Mouse (Mus musculus) midbrain, embryonic 11.5 days (tissue): ENCODE data around the gene Gng12. TPM values are rescaled to one million over a fixed set of nuclear protein-coding genes. Genes with fewer than 3 reads are reported as not detected.
"Not testable (repeated sequence)": the region's sequence is repeated elsewhere in the genome, so short reads cannot be mapped to it uniquely, and the experiment has no call there.

Experiments used
- ATAC-seq: fragments of 200-750 bp; cut with Nextera tagmentation; 2 replicates; pipeline ENCODE4 v1.8.0; 2017; ENCODE audit warnings: moderate TSS enrichment, moderate library complexity; ENCODE audit not compliant: low FRiP score
- DNase-seq: peaks from one replicate; pipeline ENCODE4 v3.0.0; 2015; ENCODE audit warnings: low spot score; ENCODE audit errors: missing footprints
- H3K27ac ChIP-seq: fragments of 300-500 bp; sonication (generic); 2 replicates; pipeline ENCODE4 v1.5.1; 2014; ENCODE audit warnings: low read depth, low read length
- H3K27me3 ChIP-seq: fragments of 300-500 bp; sonication (generic); 2 replicates; pipeline ENCODE4 v1.6.1; 2014; ENCODE audit warnings: mild to moderate bottlenecking, low read length, moderate library complexity, mixed read lengths; ENCODE audit not compliant: control insufficient read depth, insufficient read depth
- H3K36me3 ChIP-seq: fragments of 300-500 bp; sonication (generic); 2 replicates; pipeline ENCODE4 v1.6.1; 2014; ENCODE audit warnings: mild to moderate bottlenecking, low read length, moderate library complexity, mixed read lengths; ENCODE audit not compliant: control insufficient read depth, insufficient read depth
- H3K4me1 ChIP-seq: fragments of 300-500 bp; sonication (generic); 2 replicates; pipeline ENCODE4 v1.6.1; 2014; ENCODE audit warnings: low read length; ENCODE audit not compliant: control insufficient read depth, insufficient read depth
- H3K4me2 ChIP-seq: fragments of 300-500 bp; sonication (generic); 2 replicates; pipeline ENCODE4 v1.6.1; 2014; ENCODE audit warnings: mild to moderate bottlenecking, moderate library complexity
- H3K4me3 ChIP-seq: fragments of 300-500 bp; sonication (generic); 2 replicates; pipeline ENCODE4 v1.5.1; 2014; ENCODE audit warnings: low read depth, low read length
- H3K9ac ChIP-seq: fragments of 300-500 bp; sonication (generic); 2 replicates; pipeline ENCODE4 v1.6.1; 2014; ENCODE audit warnings: low read length
- H3K9me3 ChIP-seq: fragments of 300-500 bp; sonication (generic); 2 replicates; pipeline ENCODE4 v1.6.1; 2016; ENCODE audit warnings: low read length; ENCODE audit not compliant: control insufficient read depth
- WGBS: fragments of 180-500 bp; shearing (Covaris S2); extraction: QIAGEN DNeasy Blood & Tissue Kit; methylation state at CpG from one replicate; pipeline ENCODE4 v1.1.7; 2014; 5-methylcytosine and 5-hydroxymethylcytosine counted together
- polyA plus RNA-seq: library from polyadenylated mRNA; unstranded; fragments of >200 nt; fragmentation: Nextera tagmentation; extraction: Ambion mirVana; gene quantifications from 2 replicates; pipeline ENCODE4 v1.2.1, GENCODE M21; 2014

The Gng12 gene
- polyA plus RNA-seq, 1 experiment from 2014 or later, result 40.8 TPM

DNA sequence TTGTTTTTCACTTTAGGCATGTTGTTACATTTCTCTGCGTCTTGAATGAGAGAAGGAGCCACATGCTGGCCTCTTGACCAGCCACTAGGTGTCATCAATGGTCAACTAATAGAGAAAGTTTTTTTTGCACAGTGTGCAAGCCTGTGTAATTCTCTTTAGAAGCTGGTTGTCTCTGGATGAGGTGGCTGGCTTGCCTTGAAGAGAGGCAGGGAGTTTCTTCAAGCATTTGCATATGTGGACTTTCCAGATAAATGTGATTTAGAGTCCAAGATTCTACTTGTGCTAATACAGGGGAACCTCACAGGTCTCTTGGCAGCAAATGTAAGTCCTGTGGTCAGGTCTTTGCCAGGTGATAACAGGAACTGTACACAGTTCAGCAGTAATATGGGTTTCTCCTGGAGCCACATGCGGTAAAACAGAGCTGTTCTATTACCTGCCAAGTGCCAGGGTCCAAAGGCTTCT is 66.4 kb downstream of the Gng12 start:
- 40% methylated on average over 2 of the region's 2 CpGs for whole genome bisulfite sequencing
- H3K27ac ChIP-seq, result no peak overlapping the region
- DNase-seq (peak; percentile 91), ATAC-seq (peak; percentile 81)
- H3K9me3 ChIP-seq, result no peaks in the 10 kb centered on the region
- peaks cover 6% of the 10 kb centered on the region; the same call in 1 of the 2 replicates for H3K4me1 ChIP-seq
- no peaks in the 10 kb centered on the region for H3K36me3 ChIP-seq
- no peak overlapping the region for H3K4me2 ChIP-seq
- H3K9ac ChIP-seq, result no peak overlapping the region
- no peak overlapping the region for H3K4me3 ChIP-seq
- H3K27me3 ChIP-seq, result no peaks in the 10 kb centered on the region

DNA sequence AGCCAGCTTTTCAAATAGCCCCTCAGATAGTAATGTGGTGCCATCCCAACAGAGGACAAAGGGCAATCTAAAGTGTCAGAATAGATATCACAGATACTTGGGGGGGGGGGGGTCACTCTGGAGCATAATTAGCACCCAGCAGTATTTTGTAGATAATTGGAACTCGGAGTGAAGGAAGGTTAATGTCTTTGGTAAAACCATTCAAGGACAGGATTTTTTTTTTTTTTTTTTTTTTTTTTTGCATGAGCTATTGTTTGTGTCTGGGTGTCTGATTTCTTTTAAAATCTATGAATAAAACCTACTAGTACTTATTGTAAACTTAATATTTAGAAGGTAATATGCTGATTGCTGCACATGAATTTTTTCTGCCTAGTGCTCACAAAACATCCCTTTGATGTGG is 66.9 kb downstream of the Gng12 start:
- H3K9ac ChIP-seq, result no peak overlapping the region
- H3K27me3 ChIP-seq, result no peaks in the 10 kb centered on the region
- H3K36me3 ChIP-seq, result no peaks in the 10 kb centered on the region
- ATAC-seq (no peak), DNase-seq (no peak)
- H3K9me3 ChIP-seq, result no peaks in the 10 kb centered on the region
- WGBS, result 68% methylated on average over 1 of the region's 1 CpGs
- H3K4me1 ChIP-seq, result peaks cover 6% of the 10 kb centered on the region; the same call in 1 of the 2 replicates
- H3K27ac ChIP-seq, result no peak overlapping the region
- no peak overlapping the region for H3K4me3 ChIP-seq
- no peak overlapping the region for H3K4me2 ChIP-seq

DNA sequence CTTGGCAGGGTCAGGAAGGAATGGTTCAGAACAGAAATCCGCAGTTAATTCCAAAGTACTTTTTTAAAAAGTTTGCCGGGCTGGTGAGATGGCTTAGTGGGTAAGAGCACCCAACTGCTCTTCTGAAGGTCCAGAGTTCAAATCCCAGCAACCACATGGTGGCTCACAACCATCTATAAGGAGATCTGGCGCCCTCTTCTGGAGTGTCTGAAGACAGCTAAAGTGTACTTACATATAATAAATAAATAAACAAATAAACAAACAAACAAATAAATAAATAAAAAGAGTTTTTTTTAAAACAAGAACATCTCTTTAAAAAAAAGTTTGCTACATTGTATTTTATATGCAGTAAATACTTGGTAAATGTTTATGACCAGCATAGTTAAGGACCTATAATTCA is 67.5 kb downstream of the Gng12 start:
- not testable (repeated sequence) for H3K4me2 ChIP-seq, H3K9me3 ChIP-seq, DNase-seq, H3K4me3 ChIP-seq, H3K27ac ChIP-seq, H3K27me3 ChIP-seq, H3K9ac ChIP-seq, H3K4me1 ChIP-seq, ATAC-seq, H3K36me3 ChIP-seq
- WGBS, result 72% methylated on average over 3 of the region's 3 CpGs

DNA sequence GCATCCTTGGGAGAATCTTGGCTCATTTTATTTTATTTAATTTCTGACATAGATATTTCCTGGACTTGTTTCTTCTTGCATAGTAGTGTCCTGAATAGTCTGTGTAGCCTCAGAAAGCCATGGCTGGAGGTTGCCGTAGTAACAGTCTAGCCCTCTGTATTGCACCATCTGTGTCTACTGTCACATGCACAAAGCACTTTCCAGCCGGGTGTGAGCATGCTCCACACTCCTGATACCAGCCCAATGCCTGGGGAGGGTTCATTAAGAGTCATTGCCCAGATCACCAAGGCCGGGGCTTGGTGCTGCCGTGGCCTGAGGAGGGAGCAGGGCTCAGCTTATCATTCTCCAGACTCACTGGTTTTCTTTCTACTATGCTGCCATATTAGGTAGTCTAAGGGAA is 68.0 kb downstream of the Gng12 start:
- peaks cover 6% of the 10 kb centered on the region; the same call in 1 of the 2 replicates for H3K4me1 ChIP-seq
- no peak overlapping the region for H3K9ac ChIP-seq
- no peaks in the 10 kb centered on the region for H3K9me3 ChIP-seq
- no peak overlapping the region for H3K4me2 ChIP-seq
- 44% methylated on average over 4 of the region's 4 CpGs for WGBS
- H3K4me3 ChIP-seq, result no peak overlapping the region
- no peaks in the 10 kb centered on the region for H3K27me3 ChIP-seq
- DNase-seq, result no peak
- ATAC-seq, result peak; percentile 91
- H3K36me3 ChIP-seq, result no peaks in the 10 kb centered on the region
- no peak overlapping the region for H3K27ac ChIP-seq

DNA sequence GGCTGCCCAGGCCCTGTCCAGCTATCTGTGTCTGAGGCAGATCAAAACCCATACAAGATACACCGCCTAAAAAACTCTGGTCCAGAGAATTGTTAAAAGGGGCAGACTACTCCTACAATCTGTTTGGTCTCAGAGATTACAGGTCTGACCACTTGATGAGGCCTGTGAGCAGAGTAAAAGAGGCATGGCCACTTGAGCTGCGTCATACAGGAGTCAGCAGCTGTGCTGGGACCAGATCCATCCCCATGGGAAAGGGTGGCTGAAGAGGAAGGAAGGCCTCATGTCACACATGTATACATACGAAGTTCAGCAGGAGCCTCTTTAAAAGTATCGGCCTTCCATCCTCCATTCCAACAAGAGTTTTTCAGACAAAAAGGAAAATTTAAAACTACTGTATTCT is 69.0 kb downstream of the Gng12 start:
- Histone ChIP-seq H3K9ac (no peak overlapping the region), H3K9me3 (no peaks in the 10 kb centered on the region), H3K4me1 (peaks cover 6% of the 10 kb centered on the region; the same call in 1 of the 2 replicates), H3K4me2 (no peak overlapping the region), H3K27ac (no peak overlapping the region), H3K36me3 (no peaks in the 10 kb centered on the region), H3K27me3 (no peaks in the 10 kb centered on the region), H3K4me3 (no peak overlapping the region)
- ATAC-seq (no peak), DNase-seq (no peak)
- 82% methylated on average over 4 of the region's 4 CpGs for WGBS

DNA sequence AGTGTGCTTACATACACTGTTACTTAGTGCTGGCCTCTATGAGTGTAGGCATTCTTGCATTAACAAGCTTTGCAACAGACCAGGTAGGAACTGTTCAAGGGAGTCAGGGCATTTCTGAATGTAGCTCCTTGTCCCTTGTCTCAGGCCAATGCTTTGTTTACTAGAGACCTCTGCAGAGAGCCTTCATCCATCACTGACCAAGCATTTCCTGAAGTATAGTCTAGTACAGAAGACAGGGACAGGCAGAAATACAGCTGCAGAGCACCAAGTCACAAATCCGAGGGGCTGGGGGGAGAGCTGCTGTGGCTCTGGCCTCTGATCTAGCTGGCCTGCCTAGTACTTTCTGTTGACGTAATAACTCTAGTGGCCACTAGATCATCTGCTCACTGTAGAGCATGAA is 71.6 kb downstream of the Gng12 start:
- Histone ChIP-seq H3K27ac (no peak overlapping the region), H3K9me3 (no peaks in the 10 kb centered on the region), H3K4me1 (peaks cover 6% of the 10 kb centered on the region; the same call in 1 of the 2 replicates), H3K36me3 (no peaks in the 10 kb centered on the region), H3K4me3 (no peak overlapping the region), H3K9ac (no peak overlapping the region), H3K4me2 (no peak overlapping the region), H3K27me3 (no peaks in the 10 kb centered on the region)
- 42% methylated on average over 2 of the region's 2 CpGs for WGBS
- DNase-seq, result no peak
- no peak for ATAC-seq

DNA sequence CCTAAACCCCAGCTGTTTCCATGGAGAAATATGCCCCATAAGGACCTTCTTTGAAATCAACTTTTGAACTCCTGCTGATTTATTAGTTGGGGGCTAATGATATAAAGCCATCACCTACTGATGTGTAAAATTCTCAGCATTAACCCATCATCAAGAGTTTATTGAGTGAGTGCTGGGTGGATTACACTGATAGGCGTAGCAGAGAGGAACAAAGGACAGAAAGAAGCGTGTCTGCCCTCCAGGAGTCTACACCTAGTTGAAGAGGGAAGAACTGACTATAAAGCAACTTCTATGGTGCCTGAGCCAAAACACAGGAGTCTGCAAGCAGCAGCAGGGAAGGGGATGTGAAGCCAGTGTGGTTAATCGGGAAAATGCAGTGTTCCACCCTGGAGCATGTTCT is 73.2 kb downstream of the Gng12 start:
- H3K27ac ChIP-seq, result no peak overlapping the region
- DNase-seq (no peak), ATAC-seq (peak; percentile 63; the same call in 1 of the 2 replicates)
- no peaks in the 10 kb centered on the region for H3K9me3 ChIP-seq
- peaks cover under 1% of the 10 kb centered on the region; the same call in 1 of the 2 replicates for H3K4me1 ChIP-seq
- no peaks in the 10 kb centered on the region for H3K27me3 ChIP-seq
- no peak overlapping the region for H3K4me3 ChIP-seq
- WGBS, result 35% methylated on average over 3 of the region's 3 CpGs
- no peak overlapping the region for H3K9ac ChIP-seq
- H3K4me2 ChIP-seq, result no peak overlapping the region
- H3K36me3 ChIP-seq, result no peaks in the 10 kb centered on the region

DNA sequence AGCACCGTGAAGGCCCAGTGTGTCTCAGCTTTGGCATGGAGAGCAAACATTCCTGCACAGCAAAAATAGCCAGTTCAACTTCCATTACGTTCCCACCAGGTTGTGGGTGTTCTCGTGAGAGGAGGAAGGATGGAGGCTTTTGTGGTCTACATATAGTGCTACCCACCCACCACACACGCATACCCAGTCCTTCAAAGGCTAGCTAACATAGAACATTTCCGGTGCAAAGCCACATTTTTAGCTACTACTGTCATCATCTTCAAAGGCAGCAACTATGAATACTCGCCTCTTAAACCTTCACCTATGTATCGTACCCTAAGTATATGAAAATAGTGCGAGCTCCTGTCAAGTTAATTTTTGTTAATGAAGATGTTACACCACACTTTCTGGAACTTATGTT is 76.1 kb downstream of the Gng12 start:
- no peak for ATAC-seq
- Histone ChIP-seq H3K36me3 (no peaks in the 10 kb centered on the region), H3K4me2 (no peak overlapping the region), H3K9me3 (no peaks in the 10 kb centered on the region), H3K4me3 (no peak overlapping the region), H3K4me1 (no peaks in the 10 kb centered on the region), H3K9ac (no peak overlapping the region), H3K27me3 (no peaks in the 10 kb centered on the region), H3K27ac (no peak overlapping the region)
- DNase-seq, result no peak
- 82% methylated on average over 8 of the region's 8 CpGs for WGBS

DNA sequence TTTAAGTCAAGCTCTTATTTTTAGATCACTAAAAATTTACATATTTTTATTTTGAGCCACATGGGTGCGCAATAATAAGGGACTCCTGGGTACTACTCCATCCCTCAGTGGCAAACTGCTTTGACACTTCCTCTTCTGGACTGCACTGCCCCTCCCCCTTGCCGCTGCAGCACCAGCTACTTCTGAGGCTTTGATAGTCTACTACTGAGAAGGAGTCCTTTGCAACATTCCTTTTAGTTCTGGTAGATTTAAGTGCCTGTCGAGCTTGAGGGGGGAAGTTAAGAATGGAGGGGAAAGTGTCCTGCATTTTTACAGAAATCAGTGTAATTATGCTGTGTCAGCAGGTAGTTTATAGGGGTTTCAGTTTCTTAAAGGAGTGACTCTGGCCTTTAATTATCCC is 77.0 kb downstream of the Gng12 start:
- Histone ChIP-seq H3K27ac (no peak overlapping the region), H3K9me3 (no peaks in the 10 kb centered on the region), H3K4me2 (no peak overlapping the region), H3K9ac (no peak overlapping the region), H3K4me1 (no peaks in the 10 kb centered on the region), H3K36me3 (no peaks in the 10 kb centered on the region), H3K27me3 (no peaks in the 10 kb centered on the region), H3K4me3 (no peak overlapping the region)
- DNase-seq, result no peak
- ATAC-seq, result no peak
- 28% methylated on average over 3 of the region's 3 CpGs for WGBS

DNA sequence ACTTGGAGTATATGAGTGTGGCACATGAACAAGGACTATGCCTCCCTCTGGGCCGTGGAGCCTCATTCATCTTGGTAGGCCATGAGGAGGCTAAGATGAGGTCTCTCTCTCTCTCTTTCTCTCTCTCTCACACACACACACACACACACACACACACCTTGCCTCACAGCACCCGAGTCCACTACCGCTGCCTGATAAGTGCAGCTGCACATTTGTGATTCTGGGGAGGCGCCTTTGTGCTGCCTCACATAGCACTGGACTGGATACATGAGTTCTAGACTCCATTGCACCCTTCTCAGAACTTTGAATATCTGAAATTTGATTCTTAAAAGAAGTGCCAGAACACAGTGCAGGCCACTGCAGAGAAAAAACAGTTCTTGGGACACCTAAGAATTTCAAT is 79.3 kb downstream of the Gng12 start:
- Histone ChIP-seq H3K9me3 (no peaks in the 10 kb centered on the region), H3K4me3 (no peak overlapping the region), H3K27ac (no peak overlapping the region), H3K9ac (no peak overlapping the region), H3K27me3 (no peaks in the 10 kb centered on the region), H3K4me1 (no peaks in the 10 kb centered on the region), H3K36me3 (no peaks in the 10 kb centered on the region), H3K4me2 (no peak overlapping the region)
- DNase-seq (no peak), ATAC-seq (no peak)
- WGBS, result 94% methylated on average over 4 of the region's 4 CpGs
